Mouse (Mus musculus) brain, embryonic 14.5 days (tissue): Measurements from ENCODE around the gene Ankrd50.

ENCODE experiments used
- CTCF ChIP-seq: fragments of 200-500 bp; IDR thresholded peaks from 2 replicates; pipeline ENCODE4 v1.5.1; 2012; ENCODE audit warnings: inconsistent platforms, mild to moderate bottlenecking, moderate library complexity, borderline replicate concordance; ENCODE audit not compliant: insufficient read depth, insufficient read length; ENCODE audit errors: extremely low read depth
- POLR2A ChIP-seq: fragments of 200-500 bp; IDR thresholded peaks from 2 replicates; pipeline ENCODE4 v1.6.1; 2012; ENCODE audit warnings: mild to moderate bottlenecking, inconsistent platforms, borderline replicate concordance; ENCODE audit not compliant: poor library complexity, insufficient read depth, insufficient read length, severe bottlenecking; ENCODE audit errors: extremely low read depth

GRCm38 (mm10) chr3:38435828-38436227 lies 48.8 kb downstream of the Ankrd50 start:
- no peak for TF ChIP-seq CTCF
- TF ChIP-seq POLR2A: no peak
